Mouse (Mus musculus): ENCODE results near the gene Btbd35f6. TPM values are rescaled to one million over a fixed set of nuclear protein-coding genes. Genes with fewer than 3 reads are reported as not detected.

The Btbd35f6 gene
- not detected for total RNA-seq (2023)

GRCm38 (mm10) chrX:33956440-33956839, at the start of gene Btbd35f6:
Gene Btbd35f6, minus strand, starts transcription at chrX:33956540.

GRCm38 (mm10) chrX:33986716-33987115, 30.4 kb upstream of the Btbd35f6 start, which contains the start of gene Gm21870:
Gene Gm21870, minus strand, starts transcription at chrX:33986816.

Other genes with a start within 250 kb of the Btbd35f6 start
- gene Gm21870, start 30.3 kb upstream of the Btbd35f6 start, total RNA-seq (2023): not detected
- not detected for gene Btbd35f9, start 205.0 kb upstream of the Btbd35f6 start, total RNA-seq (2023)

Measured in neutrophil, adult 59 days (primary cell).